Mouse (Mus musculus) CD4-positive helper T cell, adult 2 months (primary cell): Measurements from ENCODE around the gene Prdm11.

Source experiments
- DNase-seq: peaks from one replicate; pipeline ENCODE4 v3.0.0-alpha.2; 2012; ENCODE audit warnings: low read depth, missing footprints, low spot score

The Prdm11 gene

GRCm38 (mm10) chr2:93046509-93046835 lies 505 bp upstream of the Prdm11 start:
- no peak for DNase-seq

GRCm38 (mm10) chr2:93045129-93045817 lies 694 bp downstream of the Prdm11 start:
- DNase-seq: peak; percentile 97

- DNase-seq: no peak
These were observed 2.4 kb downstream of the Prdm11 start for GRCm38 (mm10) chr2:93043449-93044157.

GRCm38 (mm10) chr2:93041470-93041869 lies 4.5 kb downstream of the Prdm11 start:
- DNase-seq: no peak

GRCm38 (mm10) chr2:93040841-93041240 lies 5.1 kb downstream of the Prdm11 start:
- DNase-seq: no peak

GRCm38 (mm10) chr2:93039706-93040105 lies 6.3 kb downstream of the Prdm11 start:
- no peak for DNase-seq

- DNase-seq: no peak
These were observed 6.9 kb downstream of the Prdm11 start for GRCm38 (mm10) chr2:93039043-93039442.

- DNase-seq: no peak
These were observed 10.3 kb downstream of the Prdm11 start for GRCm38 (mm10) chr2:93035631-93036030.

- no peak for DNase-seq
These were observed 13.3 kb downstream of the Prdm11 start for GRCm38 (mm10) chr2:93032651-93033050.

GRCm38 (mm10) chr2:93032049-93032448 lies 13.9 kb downstream of the Prdm11 start:
- no peak for DNase-seq

- DNase-seq: no peak
These were observed 14.9 kb downstream of the Prdm11 start for GRCm38 (mm10) chr2:93031021-93031420.

GRCm38 (mm10) chr2:93030101-93030500 lies 15.9 kb downstream of the Prdm11 start:
- DNase-seq: no peak

GRCm38 (mm10) chr2:93029267-93030060 lies 16.5 kb downstream of the Prdm11 start:
- peak; percentile 28 for DNase-seq

- peak; percentile 8 for DNase-seq
These were observed 17.1 kb downstream of the Prdm11 start for GRCm38 (mm10) chr2:93028865-93029264.

- no peak for DNase-seq
These were observed 18.3 kb downstream of the Prdm11 start for GRCm38 (mm10) chr2:93027713-93028112.

GRCm38 (mm10) chr2:93024431-93024830 lies 21.5 kb downstream of the Prdm11 start:
- DNase-seq: no peak

GRCm38 (mm10) chr2:93018854-93019253 lies 27.1 kb downstream of the Prdm11 start:
- no peak for DNase-seq

- DNase-seq: no peak
These were observed 28.8 kb downstream of the Prdm11 start for GRCm38 (mm10) chr2:93017151-93017550.

GRCm38 (mm10) chr2:93015041-93015440 lies 30.9 kb downstream of the Prdm11 start:
- DNase-seq: no peak

- peak; percentile 11 for DNase-seq
These were observed 31.7 kb downstream of the Prdm11 start for GRCm38 (mm10) chr2:93014093-93014937.

GRCm38 (mm10) chr2:93013415-93014092 lies 32.4 kb downstream of the Prdm11 start:
- no peak for DNase-seq
